Mouse (Mus musculus): Measurements from ENCODE around the gene Btnl1. TPM values are rescaled to one million over a fixed set of nuclear protein-coding genes. Genes with fewer than 3 reads are reported as not detected.
A peak's percentile ranks its signal among the peaks of the same experiment; 100 is the strongest.

The Btnl1 gene
- polyA plus RNA-seq, 1 experiment from 2014 or later: not detected

GRCm38 (mm10) chr17:34397357-34397756 lies 20.4 kb downstream of the Btnl1 start:
- no peak overlapping the region for H3K4me3 ChIP-seq (ENCODE audit: low read depth, low read length)
- ATAC-seq (ENCODE audit: low FRiP score) (no peak), DNase-seq (ENCODE audit: low spot score) (no peak)
- no peaks in the 10 kb centered on the region for H3K36me3 ChIP-seq (ENCODE audit: control insufficient read depth, insufficient read depth, low read length)
- H3K4me2 ChIP-seq (replicated peaks; ENCODE audit: low read depth, low read length): no peak overlapping the region
- H3K4me1 ChIP-seq (replicated peaks; ENCODE audit: control insufficient read depth, insufficient read depth, low read length): no peaks in the 10 kb centered on the region
- H3K9ac ChIP-seq (ENCODE audit: low read depth, low read length): no peak overlapping the region
- 73% methylated on average over 5 of the region's 5 CpGs for WGBS
- no peaks in the 10 kb centered on the region for H3K27me3 ChIP-seq (ENCODE audit: control insufficient read depth, insufficient read depth, low read length)
- no peaks in the 10 kb centered on the region for H3K9me3 ChIP-seq (ENCODE audit: control insufficient read depth, low read length)
- no peak overlapping the region for H3K27ac ChIP-seq (ENCODE audit: low read depth, low read length)

DNA sequence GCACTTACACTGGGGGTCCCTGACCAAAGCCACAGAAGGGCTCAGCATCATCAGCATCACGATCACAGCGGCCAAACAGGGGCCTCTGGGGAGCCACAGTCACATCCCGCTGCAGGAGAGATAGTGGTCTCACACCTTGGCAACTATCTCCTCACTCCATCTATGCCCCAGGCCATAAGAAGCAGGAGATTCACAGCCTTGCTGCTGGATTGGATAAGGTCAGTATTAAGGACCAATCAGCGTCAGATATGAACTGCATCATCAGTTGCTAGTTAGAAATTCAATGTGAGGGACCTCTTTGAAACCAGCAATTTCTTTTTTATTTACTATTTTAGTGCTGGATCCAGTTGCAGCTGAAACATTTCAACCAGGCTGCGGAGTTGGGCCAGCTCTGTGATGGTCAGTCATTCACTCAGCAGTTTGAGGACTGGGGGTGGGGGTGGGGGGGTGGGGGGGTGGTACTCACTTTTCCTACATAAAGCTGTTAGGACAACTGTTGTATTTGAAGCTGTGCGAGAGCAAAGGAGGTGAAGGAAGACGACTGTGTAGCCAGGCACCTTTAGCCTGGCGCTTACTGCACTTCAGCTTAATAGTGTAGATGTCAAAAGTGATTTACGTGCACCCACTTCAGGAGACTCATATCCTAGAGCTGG lies 21.3 kb downstream of the Btnl1 start:
- H3K9ac ChIP-seq (ENCODE audit: low read depth, low read length): no peak overlapping the region; the same call in 1 of the 2 replicates

GRCm38 (mm10) chr17:34398711-34399393 lies 21.9 kb downstream of the Btnl1 start, which contains the start of gene BC051142:
Gene BC051142, plus strand, starts transcription at chr17:34398820.
- Histone ChIP-seq H3K4me1 (replicated peaks; ENCODE audit: control insufficient read depth, insufficient read depth, low read length) (no peaks in the 10 kb centered on the region), H3K9me3 (ENCODE audit: control insufficient read depth, low read length) (no peaks in the 10 kb centered on the region), H3K4me3 (ENCODE audit: low read depth, low read length) (peak within 1 kb of the TSS; percentile 56), H3K4me2 (replicated peaks; ENCODE audit: low read depth, low read length) (peak within 1 kb of the TSS; percentile 45), H3K9ac (ENCODE audit: low read depth, low read length) (peak within 1 kb of the TSS; percentile 84), H3K36me3 (ENCODE audit: control insufficient read depth, insufficient read depth, low read length) (no peaks in the 10 kb centered on the region), H3K27me3 (ENCODE audit: control insufficient read depth, insufficient read depth, low read length) (no peaks in the 10 kb centered on the region), H3K27ac (ENCODE audit: low read depth, low read length) (peak within 1 kb of the TSS; percentile 97)
- DNase-seq (ENCODE audit: low spot score) (peak; percentile 88), ATAC-seq (ENCODE audit: low FRiP score) (peak; percentile 99)
- WGBS: 8% methylated on average over 34 of the region's 34 CpGs

More for the DNA sequence above, 21.3 kb downstream of the Btnl1 start:
- no peaks in the 10 kb centered on the region for H3K27me3 ChIP-seq (ENCODE audit: control insufficient read depth, insufficient read depth, low read length)
- H3K4me3 ChIP-seq (ENCODE audit: low read depth, low read length): peak overlapping the region; percentile 56
- WGBS: 15% methylated on average over 9 of the region's 9 CpGs
- DNase-seq (ENCODE audit: low spot score) (peak; percentile 77), ATAC-seq (ENCODE audit: low FRiP score) (peak; percentile 88)
- no peaks in the 10 kb centered on the region for H3K36me3 ChIP-seq (ENCODE audit: control insufficient read depth, insufficient read depth, low read length)
- H3K27ac ChIP-seq (ENCODE audit: low read depth, low read length): peak overlapping the region; percentile 97
- H3K9me3 ChIP-seq (ENCODE audit: control insufficient read depth, low read length): no peaks in the 10 kb centered on the region
- no peaks in the 10 kb centered on the region for H3K4me1 ChIP-seq (replicated peaks; ENCODE audit: control insufficient read depth, insufficient read depth, low read length)
- peak overlapping the region; percentile 45; the same call in 1 of the 2 replicates for H3K4me2 ChIP-seq (replicated peaks; ENCODE audit: low read depth, low read length)

- peak overlapping the region; percentile 97; the same call in 1 of the 2 replicates for H3K27ac ChIP-seq (ENCODE audit: low read depth, low read length)
- peak overlapping the region; percentile 45 for H3K4me2 ChIP-seq (replicated peaks; ENCODE audit: low read depth, low read length)
- DNase-seq (ENCODE audit: low spot score) (no peak), ATAC-seq (ENCODE audit: low FRiP score) (no peak)
- H3K9ac ChIP-seq (ENCODE audit: low read depth, low read length): no peak overlapping the region
- H3K4me3 ChIP-seq (ENCODE audit: low read depth, low read length): no peak overlapping the region; the same call in 1 of the 2 replicates
- no peaks in the 10 kb centered on the region for H3K27me3 ChIP-seq (ENCODE audit: control insufficient read depth, insufficient read depth, low read length)
- H3K9me3 ChIP-seq (ENCODE audit: control insufficient read depth, low read length): no peaks in the 10 kb centered on the region
- no peaks in the 10 kb centered on the region for H3K4me1 ChIP-seq (replicated peaks; ENCODE audit: control insufficient read depth, insufficient read depth, low read length)
- WGBS: 29% methylated on average over 4 of the region's 4 CpGs
- no peaks in the 10 kb centered on the region for H3K36me3 ChIP-seq (ENCODE audit: control insufficient read depth, insufficient read depth, low read length)
These were observed 22.4 kb downstream of the Btnl1 start for GRCm38 (mm10) chr17:34399394-34399715.

GRCm38 (mm10) chr17:34411117-34411516 lies 34.2 kb downstream of the Btnl1 start:
- H3K4me2 ChIP-seq (replicated peaks; ENCODE audit: low read depth, low read length): no peak overlapping the region
- H3K4me1 ChIP-seq (replicated peaks; ENCODE audit: control insufficient read depth, insufficient read depth, low read length): no peaks in the 10 kb centered on the region
- H3K9me3 ChIP-seq (ENCODE audit: control insufficient read depth, low read length): no peaks in the 10 kb centered on the region
- 27% methylated on average over 6 of the region's 6 CpGs for WGBS
- no peak overlapping the region for H3K9ac ChIP-seq (ENCODE audit: low read depth, low read length)
- H3K4me3 ChIP-seq (ENCODE audit: low read depth, low read length): no peak overlapping the region
- no peak overlapping the region for H3K27ac ChIP-seq (ENCODE audit: low read depth, low read length)
- no peaks in the 10 kb centered on the region for H3K36me3 ChIP-seq (ENCODE audit: control insufficient read depth, insufficient read depth, low read length)
- H3K27me3 ChIP-seq (ENCODE audit: control insufficient read depth, insufficient read depth, low read length): no peaks in the 10 kb centered on the region
- ATAC-seq (ENCODE audit: low FRiP score) (no peak), DNase-seq (ENCODE audit: low spot score) (peak; percentile 79)

DNA sequence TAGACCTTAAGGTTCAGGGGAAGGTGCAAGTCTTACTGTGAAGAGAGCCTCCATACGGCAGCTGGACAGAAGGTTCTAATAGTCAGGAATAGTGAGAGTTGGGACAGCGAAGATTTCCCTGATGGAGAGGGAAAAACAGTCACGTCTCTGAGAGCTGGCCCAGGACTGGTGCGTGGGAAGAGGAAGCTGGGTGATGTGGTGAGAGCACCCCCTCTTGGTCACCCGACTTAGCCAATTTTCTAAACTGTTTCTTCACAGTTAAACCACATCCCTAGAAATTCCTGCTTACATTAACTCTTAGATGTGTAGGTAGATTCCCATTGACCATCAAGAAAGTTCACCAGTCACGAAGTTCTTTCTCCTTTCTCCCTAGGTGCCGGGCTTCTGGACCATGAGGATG lies 43.1 kb downstream of the Btnl1 start:
- Histone ChIP-seq H3K36me3 (ENCODE audit: control insufficient read depth, insufficient read depth, low read length) (no peaks in the 10 kb centered on the region), H3K27me3 (ENCODE audit: control insufficient read depth, insufficient read depth, low read length) (no peaks in the 10 kb centered on the region), H3K9me3 (ENCODE audit: control insufficient read depth, low read length) (no peaks in the 10 kb centered on the region), H3K4me2 (replicated peaks; ENCODE audit: low read depth, low read length) (no peak overlapping the region), H3K27ac (ENCODE audit: low read depth, low read length) (no peak overlapping the region), H3K4me1 (replicated peaks; ENCODE audit: control insufficient read depth, insufficient read depth, low read length) (no peaks in the 10 kb centered on the region), H3K4me3 (ENCODE audit: low read depth, low read length) (no peak overlapping the region), H3K9ac (ENCODE audit: low read depth, low read length) (no peak overlapping the region)
- DNase-seq (ENCODE audit: low spot score) (no peak), ATAC-seq (ENCODE audit: low FRiP score) (no peak)
- WGBS: 79% methylated on average over 7 of the region's 7 CpGs

DNA sequence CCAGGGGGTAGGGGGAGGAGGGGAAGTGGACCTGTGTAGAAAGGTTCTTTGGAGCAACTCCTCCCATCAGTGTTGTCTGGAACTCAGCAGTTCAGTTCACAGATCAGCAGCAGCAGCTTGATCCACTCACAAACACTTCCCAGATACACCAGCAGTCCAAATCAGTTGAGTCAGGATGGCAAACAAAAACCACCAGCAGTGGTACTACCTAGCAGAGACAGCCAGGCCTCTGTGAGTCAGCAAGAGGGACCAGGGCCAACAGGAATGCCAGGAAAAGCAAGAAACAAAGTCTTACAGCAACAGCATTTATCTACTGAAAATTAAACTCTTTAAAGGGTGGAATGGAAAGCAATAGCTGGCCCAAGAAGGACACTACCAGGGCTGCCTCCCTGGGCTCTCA lies 50.7 kb downstream of the Btnl1 start:
- ATAC-seq (ENCODE audit: low FRiP score): no peak
- Histone ChIP-seq H3K4me2 (replicated peaks; ENCODE audit: low read depth, low read length) (no peak overlapping the region), H3K9me3 (ENCODE audit: control insufficient read depth, low read length) (no peaks in the 10 kb centered on the region)

More for the DNA sequence above, 50.7 kb downstream of the Btnl1 start:
- no peaks in the 10 kb centered on the region for H3K4me1 ChIP-seq (replicated peaks; ENCODE audit: control insufficient read depth, insufficient read depth, low read length)
- H3K9ac ChIP-seq (ENCODE audit: low read depth, low read length): no peak overlapping the region
- no peak for DNase-seq (ENCODE audit: low spot score)
- no peaks in the 10 kb centered on the region for H3K27me3 ChIP-seq (ENCODE audit: control insufficient read depth, insufficient read depth, low read length)
- no peak overlapping the region for H3K4me3 ChIP-seq (ENCODE audit: low read depth, low read length)
- H3K27ac ChIP-seq (ENCODE audit: low read depth, low read length): no peak overlapping the region
- no peaks in the 10 kb centered on the region for H3K36me3 ChIP-seq (ENCODE audit: control insufficient read depth, insufficient read depth, low read length)

Measured in hindbrain, embryonic 11.5 days (tissue).